Mouse (Mus musculus): ENCODE data around the gene Ak2.

DNA sequence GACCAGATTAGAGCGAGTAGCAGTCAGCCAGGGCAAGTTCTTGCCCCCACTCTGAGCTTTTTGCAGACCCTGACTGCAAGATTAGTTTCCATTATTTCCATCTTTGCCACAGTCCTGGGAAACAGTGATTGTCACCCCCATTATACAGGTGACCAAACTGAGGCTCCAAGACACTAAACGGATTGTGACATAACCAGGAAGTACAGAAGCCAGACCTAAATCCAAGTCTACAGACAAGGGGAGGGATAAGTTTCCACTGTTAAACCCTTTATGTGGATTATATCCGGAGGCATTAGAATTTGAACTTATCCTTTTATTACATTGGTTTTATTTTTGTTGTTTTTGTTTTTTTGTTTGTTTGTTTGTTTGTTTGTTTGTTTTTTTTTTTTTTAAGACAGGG is 42.5 kb downstream of the Ak2 start:
- TF ChIP-seq CTCF (IDR thresholded peaks at IDR 0.05; ENCODE audit: low read depth, low read length) = no peak
- no peak for TF ChIP-seq POLR2A (IDR thresholded peaks at IDR 0.05; ENCODE audit: insufficient read depth, low read length)
- no peak for TF ChIP-seq EP300 (IDR thresholded peaks at IDR 0.05; ENCODE audit: insufficient read depth, low read depth, low read length)
